ENCODE assay signal across 7 mouse cellular contexts in the genomic region with DNA sequence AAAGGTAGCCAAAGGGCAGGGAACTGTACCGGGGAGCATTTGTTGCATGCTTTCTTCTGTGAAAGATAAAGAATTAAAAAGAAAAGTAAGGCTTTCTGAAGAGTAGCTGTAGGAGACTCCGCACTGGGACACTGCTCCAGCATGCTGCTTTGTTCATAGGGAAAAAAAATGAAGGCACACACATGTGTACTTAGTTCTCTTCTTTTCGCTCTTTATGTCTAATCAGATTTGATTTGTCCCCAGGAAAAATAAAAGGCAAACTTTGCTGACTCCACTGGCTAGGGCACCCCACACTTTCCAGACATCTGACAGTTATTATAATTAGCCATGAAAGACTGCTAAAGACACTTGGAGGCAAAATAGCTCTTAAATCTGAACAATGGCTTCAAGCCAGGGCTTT.
A peak's percentile ranks its signal among the peaks of the same experiment; 100 is the strongest.
DNase-seq lines count a peak whose midpoint lies in the region; ATAC-seq and TF ChIP-seq lines count a peak whose summit lies in the region.

No protein-coding gene starts in this region.

- peak overlapping the region; percentile 64 for H3K4me3 ChIP-seq in spleen, adult 2 months (ENCODE audit: extremely low read depth, insufficient read depth, insufficient read length)
- H3K4me3 ChIP-seq in intestine, postnatal 0 days (ENCODE audit: low read depth, low read length), result peak overlapping the region; percentile 50
- H3K4me3 ChIP-seq in midbrain, embryonic 10.5 days, result peak overlapping the region; percentile 75

- H3K27ac ChIP-seq in spleen, adult 2 months (ENCODE audit: insufficient read depth, low read length), result peak overlapping the region; percentile 48
- peak overlapping the region; percentile 70 for H3K27ac ChIP-seq in intestine, postnatal 0 days (ENCODE audit: low read depth, low read length)
- H3K27ac ChIP-seq in midbrain, embryonic 10.5 days (replicated peaks), result peak overlapping the region; percentile 94

- no peak for TF ChIP-seq CTCF in spleen, adult 2 months (IDR thresholded peaks at IDR 0.05; ENCODE audit: extremely low read depth, insufficient read depth, insufficient read length, insufficient replicate concordance)
- TF ChIP-seq CTCF in intestine, postnatal 0 days (IDR thresholded peaks at IDR 0.05; ENCODE audit: low read depth), result no peak

- H3K4me2 ChIP-seq in intestine, postnatal 0 days (replicated peaks; ENCODE audit: low read depth), result peak overlapping the region; percentile 73

- WGBS in spleen, adult 2 months, result 0% methylated on average over 3 of the region's 3 CpGs
- WGBS in intestine, postnatal 0 days, result 1% methylated on average over 3 of the region's 3 CpGs
- 5% methylated on average over 3 of the region's 3 CpGs for WGBS in midbrain, embryonic 10.5 days

- peak; percentile 46; the same call in 1 of the 2 replicates for ATAC-seq in erythroblast, adult 5-6 weeks (replicated peaks; ENCODE audit: low FRiP score, poor library complexity, severe bottlenecking)
- ATAC-seq in intestine, postnatal 0 days, result peak; percentile 46; the same call in 1 of the 2 replicates
- ATAC-seq in erythroid progenitor cell, adult 5-6 weeks (replicated peaks; ENCODE audit: low FRiP score, poor library complexity, severe bottlenecking), result no peak; the same call in 1 of the 2 replicates

- no peaks in the 10 kb centered on the region; the same call in 1 of the 2 replicates for H3K4me1 ChIP-seq in spleen, adult 2 months (ENCODE audit: control insufficient read depth, insufficient read depth, insufficient read length)
- H3K4me1 ChIP-seq in intestine, postnatal 0 days (replicated peaks; ENCODE audit: control insufficient read depth, insufficient read depth, low read length), result no peaks in the 10 kb centered on the region
- peaks cover 37% of the 10 kb centered on the region for H3K4me1 ChIP-seq in midbrain, embryonic 10.5 days

- DNase-seq in spleen, adult 2 months (ENCODE audit: low read depth in 1 of 2, low spot score in 2 of 2), result no peak
- no peak for DNase-seq in spleen, postnatal 4 days (ENCODE audit: low spot score in 2 of 2)
- DNase-seq in midbrain, embryonic 10.5 days (ENCODE audit: low spot score), result no peak
- DNase-seq in thymus, postnatal 36 days, result no peak

- no peaks in the 10 kb centered on the region for H3K36me3 ChIP-seq in spleen, adult 2 months (ENCODE audit: control insufficient read depth, insufficient read depth, low read length)
- 0 out of 2 replicates have a peak, but pooled peaks cover 3% of the 10 kb centered on the region for H3K36me3 ChIP-seq in intestine, postnatal 0 days (ENCODE audit: control insufficient read depth, insufficient read depth)
- H3K36me3 ChIP-seq in midbrain, embryonic 10.5 days, result no peaks in the 10 kb centered on the region

- H3K9me3 ChIP-seq in intestine, postnatal 0 days (ENCODE audit: control insufficient read depth), result no peaks in the 10 kb centered on the region
- no peaks in the 10 kb centered on the region for H3K9me3 ChIP-seq in midbrain, embryonic 10.5 days (replicated peaks)

- peak overlapping the region; percentile 69 for H3K9ac ChIP-seq in intestine, postnatal 0 days (ENCODE audit: low read depth, low read length)

- no peaks in the 10 kb centered on the region for H3K27me3 ChIP-seq in spleen, adult 2 months (ENCODE audit: control insufficient read depth, insufficient read depth, low read length)
- H3K27me3 ChIP-seq in intestine, postnatal 0 days (replicated peaks; ENCODE audit: control insufficient read depth, insufficient read depth, low read length), result no peaks in the 10 kb centered on the region
- H3K27me3 ChIP-seq in midbrain, embryonic 10.5 days (ENCODE audit: low read depth, poor library complexity, severe bottlenecking), result no peaks in the 10 kb centered on the region

- no peak for TF ChIP-seq POLR2A in spleen, adult 2 months (IDR thresholded peaks at IDR 0.05; ENCODE audit: low read depth, low read length)
